Mouse (Mus musculus): ENCODE measurements around the gene Klc1.

GRCm38 (mm10) chr12:111853011-111853436 is 94.4 kb downstream of the Klc1 start:
- TF ChIP-seq MAFK (IDR thresholded peaks at IDR 0.05; ENCODE audit: insufficient read depth, low read depth, low read length), result no peak
- TF ChIP-seq CHD2 (IDR thresholded peaks at IDR 0.05; ENCODE audit: low read depth, low read length), result no peak
- TF ChIP-seq HCFC1 (IDR thresholded peaks at IDR 0.05; ENCODE audit: borderline replicate concordance, insufficient read depth, low read length), result no peak
- TF ChIP-seq ZNF384 (IDR thresholded peaks at IDR 0.05; ENCODE audit: low read depth, low read length), result no peak
- TF ChIP-seq ZC3H11A (IDR thresholded peaks at IDR 0.05; ENCODE audit: borderline replicate concordance, low read depth, low read length), result no peak
